In the genomic region with DNA sequence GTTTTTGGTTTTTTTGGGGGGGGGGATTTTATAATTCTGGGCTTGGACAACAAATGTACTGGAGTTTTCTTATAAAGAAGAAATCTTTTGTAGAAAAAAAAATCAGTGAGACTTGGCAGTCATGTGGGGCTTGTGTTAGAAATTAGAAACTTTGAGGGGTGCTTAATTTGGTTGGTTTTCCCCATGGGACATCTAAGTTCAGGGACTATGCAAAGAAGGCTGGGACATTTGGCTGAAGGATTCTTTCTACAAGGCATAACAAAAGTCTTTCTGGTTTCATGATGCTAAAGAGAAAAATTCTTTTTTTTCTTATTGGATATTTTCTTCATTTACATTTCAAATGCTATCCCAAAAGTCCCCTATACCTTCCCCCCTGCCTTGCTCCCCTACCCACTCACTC, we compare ENCODE assay signal across 16 mouse cellular contexts.
DNase-seq lines count a peak whose midpoint lies in the region; TF ChIP-seq lines count a peak whose summit lies in the region.
"Had no signal": no experiment of that assay in that cellular context is flagged by ENCODE, and none has a peak within 500 bp of the region (broad histone marks: within the 10 kb centered on the region; RNA-seq: fewer than 3 reads in every experiment).

No protein-coding gene starts in this region.

- dilution Hi-C loops in CH12.LX (cut with MboI; ENCODE audit: extremely low pct_ligation_motif_present, extremely low pct_unique_long_range_greater_than_20kb, low sequenced_read_pairs) = no loop called here

- TF ChIP-seq CTCF in CH12.LX (conservative IDR thresholded peaks at IDR 0.05 in 1 of 2, IDR thresholded peaks at IDR 0.05 in 1 of 2; ENCODE audit: low read depth in 2 of 2, low read length in 2 of 2) = no peak

- peak; percentile 81 for TF ChIP-seq EP300 in CH12.LX (IDR thresholded peaks at IDR 0.05; ENCODE audit: low read length)

- H3K36me3 ChIP-seq in CH12.LX (replicated peaks in 1 of 2; ENCODE audit: control insufficient read depth in 1 of 2, insufficient read depth in 1 of 2, low read length in 1 of 2) = no peaks in the 10 kb centered on the region
- H3K36me3 ChIP-seq: G1E had no signal

- no peak for TF ChIP-seq POLR2A in CH12.LX (IDR thresholded peaks at IDR 0.05; ENCODE audit: low read depth, low read length)

- H3K4me3 ChIP-seq in CH12.LX (replicated peaks in 1 of 3; ENCODE audit: low read depth in 2 of 3, low read length in 2 of 3, poor library complexity in 1 of 3) = no peak overlapping the region

- no peak for TF ChIP-seq RAD21 in CH12.LX (IDR thresholded peaks at IDR 0.05; ENCODE audit: low read depth, low read length)

- H3K27me3 ChIP-seq in CH12.LX (replicated peaks) = no peaks in the 10 kb centered on the region
- H3K27me3 ChIP-seq: Patski had no signal

- no peaks in the 10 kb centered on the region for H3K79me2 ChIP-seq in CH12.LX (replicated peaks; ENCODE audit: control insufficient read depth, extremely low read depth, insufficient read depth, poor library complexity, severe bottlenecking)

- no peak overlapping the region for H3K4me2 ChIP-seq in CH12.LX (ENCODE audit: insufficient read depth, low read depth, poor library complexity, severe bottlenecking)

- H3K9me3 ChIP-seq in CH12.LX (replicated peaks; ENCODE audit: low read length) = no peaks in the 10 kb centered on the region
- H3K9me3 ChIP-seq: G1E had no signal

- H3K9ac ChIP-seq in CH12.LX (ENCODE audit: insufficient read depth, low read depth) = peak overlapping the region; percentile 6; the same call in 1 of the 2 replicates

- peak; percentile 59 for DNase-seq in CH12.LX (ENCODE audit: extremely low read depth)
- DNase-seq in frontal cortex, postnatal 10 days (ENCODE audit: low spot score in 2 of 2) = no peak
- DNase-seq: adrenal gland, adult 2 months; adrenal gland, adult 8-10 months; adrenal gland, postnatal 10 days; adrenal gland, postnatal 14 days; adrenal gland, postnatal 25 days; adrenal gland, postnatal 36 days; B cell, adult 2 months; cerebellum, adult 11 months; cerebellum, adult 11-12 months; cerebellum, adult 18-20 months; cerebellum, adult 2 months; cerebellum, adult 8-10 months had no signal

- peaks cover 21 to 84% of the 10 kb centered on the region in 2 experiments for H3K4me1 ChIP-seq in CH12.LX (ENCODE audit: control insufficient read depth in 1 of 2, insufficient read depth in 2 of 2)

- H3K27ac ChIP-seq in CH12.LX (ENCODE audit: insufficient read depth, low read depth) = no peak overlapping the region; the same call in 1 of the 2 replicates

- in situ Hi-C loops in CH12.LX (cut with MboI; ENCODE audit: low pct_ligation_motif_present, low pct_unique_long_range_greater_than_20kb, low sequenced_read_pairs) = no loop called here

TF ChIP-seq in CH12.LX, 34 proteins besides CTCF, POLR2A, EP300 and RAD21:
- TF ChIP-seq IRF4 (IDR thresholded peaks at IDR 0.05; ENCODE audit: low read depth, low read length) = peak; percentile 71
- TF ChIP-seq ZC3H11A (IDR thresholded peaks at IDR 0.05; ENCODE audit: low read depth, low read length) = no peak
- peak; percentile 80 for TF ChIP-seq MEF2A (IDR thresholded peaks at IDR 0.05; ENCODE audit: borderline replicate concordance, low read depth, low read length)
- peak; percentile 39; the same call in 1 of the 2 replicates for TF ChIP-seq BHLHE40 (IDR thresholded peaks at IDR 0.05; ENCODE audit: low read depth, low read length)
- peak; percentile 87 for TF ChIP-seq ZNF384 (IDR thresholded peaks at IDR 0.05; ENCODE audit: low read depth, low read length)
- peak; percentile 43; the same call in 1 of the 2 replicates for TF ChIP-seq CHD2 (IDR thresholded peaks at IDR 0.05; ENCODE audit: low read length)
- 0 out of 2 replicates have a peak, but pooled peaks have one; percentile 50 for TF ChIP-seq TCF12 (IDR thresholded peaks at IDR 0.05; ENCODE audit: low read depth, low read length)
- no peak for TF ChIP-seq USF2 (conservative IDR thresholded peaks at IDR 0.05; ENCODE audit: low read depth, low read length)
- 0 out of 2 replicates have a peak, but pooled peaks have one; percentile 23 for TF ChIP-seq MAFK (IDR thresholded peaks at IDR 0.05; ENCODE audit: insufficient replicate concordance, low read length)
- TF ChIP-seq JUN (IDR thresholded peaks at IDR 0.05; ENCODE audit: insufficient read depth, low read depth, low read length) = no peak; the same call in 1 of the 2 replicates
- 0 out of 2 replicates have a peak, but pooled peaks have one; percentile 26 for TF ChIP-seq ETS1 (conservative IDR thresholded peaks at IDR 0.05; ENCODE audit: low read depth, low read length)
